Mouse (Mus musculus) CD4-positive, CD25-positive, alpha-beta regulatory T cell, adult 4 months (primary cell): Measurements from ENCODE around the gene Hoxb3. TPM values are rescaled to one million over a fixed set of nuclear protein-coding genes. Genes with fewer than 3 reads are reported as not detected.

Experiments used
- ATAC-seq: one replicate; pipeline ENCODE4 v1.8.0; 2017
- polyA plus RNA-seq, 2 experiments: library from polyadenylated mRNA; unstranded; fragments of 100-300 nt; shearing (Covaris generic); gene quantifications; one replicate each; pipeline ENCODE4 v1.2.1; 2017

The Hoxb3 gene
- polyA plus RNA-seq, 2 experiments from 2014 or later = 0.22 to 0.56 TPM

- no peak for ATAC-seq
These were observed 3.8 kb upstream of the Hoxb3 start for GRCm38 (mm10) chr11:96319071-96319902.

GRCm38 (mm10) chr11:96319910-96320309 lies 3.2 kb upstream of the Hoxb3 start:
- no peak for ATAC-seq

GRCm38 (mm10) chr11:96320688-96321087 lies 2.4 kb upstream of the Hoxb3 start:
- no peak for ATAC-seq

- ATAC-seq = no peak
These were observed 1.3 kb upstream of the Hoxb3 start for GRCm38 (mm10) chr11:96321846-96322245.

GRCm38 (mm10) chr11:96322738-96323137 lies 388 bp upstream of the Hoxb3 start:
- no peak for ATAC-seq

GRCm38 (mm10) chr11:96324125-96324524 lies 999 bp downstream of the Hoxb3 start:
- no peak for ATAC-seq

GRCm38 (mm10) chr11:96324965-96325364 lies 1.8 kb downstream of the Hoxb3 start:
- ATAC-seq = no peak

- no peak for ATAC-seq
These were observed 2.7 kb downstream of the Hoxb3 start for GRCm38 (mm10) chr11:96325747-96326212.

- no peak for ATAC-seq
These were observed 3.6 kb downstream of the Hoxb3 start for GRCm38 (mm10) chr11:96326705-96327104.

- ATAC-seq = no peak
These were observed 4.0 kb downstream of the Hoxb3 start for GRCm38 (mm10) chr11:96327122-96327521.

- no peak for ATAC-seq
These were observed 4.6 kb downstream of the Hoxb3 start for GRCm38 (mm10) chr11:96327750-96328149.

- ATAC-seq = no peak
These were observed 5.5 kb downstream of the Hoxb3 start for GRCm38 (mm10) chr11:96328605-96329004.

- no peak for ATAC-seq
These were observed 9.0 kb downstream of the Hoxb3 start for GRCm38 (mm10) chr11:96332105-96332504.

GRCm38 (mm10) chr11:96332618-96333032 lies 9.5 kb downstream of the Hoxb3 start:
- no peak for ATAC-seq

GRCm38 (mm10) chr11:96333241-96334001 lies 10.3 kb downstream of the Hoxb3 start:
- no peak for ATAC-seq

GRCm38 (mm10) chr11:96334002-96334364 lies 10.9 kb downstream of the Hoxb3 start:
- no peak for ATAC-seq

GRCm38 (mm10) chr11:96334998-96335397 lies 11.9 kb downstream of the Hoxb3 start:
- no peak for ATAC-seq

- ATAC-seq = no peak
These were observed 13.5 kb downstream of the Hoxb3 start for GRCm38 (mm10) chr11:96336597-96336996.

- ATAC-seq = no peak
These were observed 13.9 kb downstream of the Hoxb3 start for GRCm38 (mm10) chr11:96337026-96337425.

GRCm38 (mm10) chr11:96338957-96339855 lies 16.1 kb downstream of the Hoxb3 start:
- ATAC-seq = no peak

GRCm38 (mm10) chr11:96340698-96341365 lies 17.7 kb downstream of the Hoxb3 start:
- no peak for ATAC-seq
